In the genomic region with DNA sequence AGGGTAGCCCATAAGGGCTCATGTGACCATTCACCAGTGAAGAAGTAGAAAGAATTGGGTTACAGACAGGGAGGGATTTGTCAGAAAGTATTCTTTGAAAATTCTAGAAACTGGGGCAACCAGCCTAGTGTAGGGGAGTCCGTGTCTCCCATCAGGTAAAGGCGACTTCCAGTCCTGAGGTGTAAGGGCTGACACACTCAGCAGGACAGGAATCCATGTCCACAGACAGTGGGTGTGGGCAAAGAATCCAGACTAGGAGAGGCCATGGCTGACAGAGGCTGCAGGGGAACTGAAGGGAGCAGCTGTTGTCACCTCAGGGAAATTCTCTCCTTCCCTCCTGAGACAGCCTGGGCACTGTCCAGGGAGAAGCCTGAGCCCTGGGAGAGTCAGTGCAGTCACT, we compare ENCODE assay signal across 16 mouse cellular contexts. TPM values are rescaled to one million over a fixed set of nuclear protein-coding genes. Genes with fewer than 3 reads are reported as not detected.
"Had no signal": no experiment of that assay in that cellular context is flagged by ENCODE, and none has a peak within 500 bp of the region (broad histone marks: within the 10 kb centered on the region; RNA-seq: fewer than 3 reads in every experiment).

No protein-coding gene starts in this region.

RNA-seq across cellular contexts. Expression of a gene that starts 1.4 kb away (rescaled TPM):
- polyA plus RNA-seq: frontal cortex, adult 2 months; heart, embryonic 12.5 days; heart, embryonic 14.5 days; heart, postnatal 0 days; hindbrain, embryonic 11.5 days; hindbrain, embryonic 13.5 days; hindbrain, embryonic 15.5 days; kidney, embryonic 14.5 days; limb, embryonic 10.5 days; limb, embryonic 12.5 days; limb, embryonic 14.5 days had no signal

RNA-seq across cellular contexts. Expression of a gene that starts 23.2 kb away (rescaled TPM):
- polyA plus RNA-seq: frontal cortex, adult 2 months; heart, embryonic 10.5 days; heart, embryonic 12.5 days; heart, embryonic 14.5 days; heart, postnatal 0 days; hindbrain, embryonic 11.5 days; hindbrain, embryonic 13.5 days; hindbrain, embryonic 15.5 days; hindbrain, postnatal 0 days; kidney, embryonic 14.5 days; kidney, embryonic 16.5 days; limb, embryonic 10.5 days; limb, embryonic 12.5 days; limb, embryonic 14.5 days; liver, embryonic 11.5 days had no signal

RNA-seq across cellular contexts. Expression of a gene that starts 37.7 kb away (rescaled TPM):
- polyA plus RNA-seq: frontal cortex, adult 2 months; heart, embryonic 10.5 days; heart, embryonic 12.5 days; heart, embryonic 14.5 days; heart, postnatal 0 days; hindbrain, embryonic 11.5 days; hindbrain, embryonic 13.5 days; hindbrain, embryonic 15.5 days; hindbrain, postnatal 0 days; kidney, embryonic 14.5 days; kidney, embryonic 16.5 days; limb, embryonic 10.5 days; limb, embryonic 12.5 days; limb, embryonic 14.5 days; liver, embryonic 11.5 days had no signal

RNA-seq across cellular contexts. Expression of a gene that starts 45.4 kb away (rescaled TPM):
- polyA plus RNA-seq: heart, embryonic 10.5 days; heart, embryonic 12.5 days; heart, embryonic 14.5 days; heart, postnatal 0 days; hindbrain, embryonic 11.5 days; hindbrain, embryonic 13.5 days; hindbrain, embryonic 15.5 days; hindbrain, postnatal 0 days; intestine, postnatal 0 days; kidney, embryonic 14.5 days; kidney, embryonic 16.5 days; limb, embryonic 10.5 days; limb, embryonic 12.5 days; limb, embryonic 14.5 days; liver, embryonic 11.5 days had no signal
